Mouse (Mus musculus) CD4-positive, CD25-positive, alpha-beta regulatory T cell (primary cell): Measurements from ENCODE around the gene Slc7a8. TPM values are rescaled to one million over a fixed set of nuclear protein-coding genes. Genes with fewer than 3 reads are reported as not detected.

Source experiments
- polyA plus RNA-seq: library from polyadenylated mRNA; unstranded; fragments of 100-300 nt; shearing (Covaris generic); gene quantifications from one replicate; pipeline ENCODE4 v1.2.1, GENCODE M21; 2017

The Slc7a8 gene
- 0.34 TPM for polyA plus RNA-seq

GRCm38 (mm10) chr14:54781610-54782365 lies at the start of gene Slc7a8:
Gene Slc7a8, minus strand, starts transcription at chr14:54781946.

GRCm38 (mm10) chr14:54813991-54814390 lies 32.2 kb upstream of the Slc7a8 start, which contains the start of gene Rnf212b:
Gene Rnf212b, plus strand, starts transcription at chr14:54814141.

GRCm38 (mm10) chr14:54712074-54712473 lies 69.7 kb downstream of the Slc7a8 start, which contains the start of gene Cebpe:
Gene Cebpe, minus strand, starts transcription at chr14:54712174.

GRCm38 (mm10) chr14:54698733-54699132 lies 83.0 kb downstream of the Slc7a8 start, which contains the start of gene Gm29776:
Gene Gm29776, minus strand, starts transcription at chr14:54698833.

GRCm38 (mm10) chr14:54686522-54687143 lies 95.1 kb downstream of the Slc7a8 start, which contains the start of gene Acin1:
Gene Acin1, minus strand, starts transcription at chr14:54686931.

GRCm38 (mm10) chr14:54686063-54686521 lies 95.7 kb downstream of the Slc7a8 start, which contains the start of gene 1700123O20Rik:
Gene 1700123O20Rik, plus strand, starts transcription at chr14:54686216.

Other genes with a start within 250 kb of the Slc7a8 start
- 31.7 TPM for gene Haus4, start 227.3 kb downstream of the Slc7a8 start, polyA plus RNA-seq
- 0.53 TPM for gene Ajuba, start 204.4 kb downstream of the Slc7a8 start, polyA plus RNA-seq
- 2.4 TPM for gene 4931414P19Rik, start 176.0 kb downstream of the Slc7a8 start, polyA plus RNA-seq
- gene Psmb5, start 163.9 kb downstream of the Slc7a8 start, polyA plus RNA-seq: 216 TPM
- not detected for gene Psmb11, start 160.5 kb downstream of the Slc7a8 start, polyA plus RNA-seq
- gene Gm17606, start 141.0 kb downstream of the Slc7a8 start, polyA plus RNA-seq: not detected
- 1.9 TPM for gene Cdh24, start 140.6 kb downstream of the Slc7a8 start, polyA plus RNA-seq
- gene 1700123O20Rik, start 95.7 kb downstream of the Slc7a8 start, polyA plus RNA-seq: 79.9 TPM
- 108 TPM for gene Acin1, start 95.0 kb downstream of the Slc7a8 start, polyA plus RNA-seq
- gene Gm29776, start 83.1 kb downstream of the Slc7a8 start, polyA plus RNA-seq: not detected
- gene Cebpe, start 69.8 kb downstream of the Slc7a8 start, polyA plus RNA-seq: not detected
- gene Rnf212b, start 32.2 kb upstream of the Slc7a8 start, polyA plus RNA-seq: not detected
- 11.9 TPM for gene Homez, start 89.0 kb upstream of the Slc7a8 start, polyA plus RNA-seq
- 1.3 TPM for gene Ppp1r3e, start 95.6 kb upstream of the Slc7a8 start, polyA plus RNA-seq
- gene Bcl2l2, start 101.4 kb upstream of the Slc7a8 start, polyA plus RNA-seq: 0.34 TPM
- not detected for gene Gm20521, start 101.5 kb upstream of the Slc7a8 start, polyA plus RNA-seq
- gene Pabpn1, start 110.6 kb upstream of the Slc7a8 start, polyA plus RNA-seq: 243 TPM
- 6.7 TPM for gene Slc22a17, start 131.2 kb upstream of the Slc7a8 start, polyA plus RNA-seq
- gene Efs, start 144.2 kb upstream of the Slc7a8 start, polyA plus RNA-seq: not detected
- not detected for gene Il25, start 150.7 kb upstream of the Slc7a8 start, polyA plus RNA-seq
- gene Cmtm5, start 154.3 kb upstream of the Slc7a8 start, polyA plus RNA-seq: 0.29 TPM
- not detected for gene Myh6, start 185.0 kb upstream of the Slc7a8 start, polyA plus RNA-seq
- gene Gm17428, start 195.0 kb upstream of the Slc7a8 start, polyA plus RNA-seq: not detected
- gene Myh7, start 212.7 kb upstream of the Slc7a8 start, polyA plus RNA-seq: not detected
- 130 TPM for gene Ngdn, start 233.5 kb upstream of the Slc7a8 start, polyA plus RNA-seq